Comparison of ENCODE assay signal across 19 mouse cellular contexts in the genomic region with DNA sequence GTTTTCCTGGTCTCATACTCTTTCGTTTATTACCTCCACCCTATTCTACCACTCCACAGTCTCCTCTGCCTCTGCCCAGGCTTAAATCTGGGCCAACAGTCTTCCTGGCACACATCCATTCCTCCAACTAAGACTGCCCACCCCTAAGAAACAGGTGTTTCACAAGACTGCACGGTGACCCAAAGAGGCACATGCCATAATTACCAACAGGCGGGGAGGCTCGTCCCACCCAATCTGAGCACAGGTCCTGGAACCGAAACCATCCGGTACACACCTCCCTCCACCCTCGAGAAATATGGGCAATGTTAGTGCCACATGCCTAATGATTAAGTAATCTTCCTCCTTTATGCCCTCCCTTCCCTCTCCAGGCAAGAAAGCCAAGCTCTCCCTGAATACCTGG. TPM values are rescaled to one million over a fixed set of nuclear protein-coding genes. Genes with fewer than 3 reads are reported as not detected.
DNase-seq lines count a peak whose midpoint lies in the region; ATAC-seq and TF ChIP-seq lines count a peak whose summit lies in the region.
"Had no signal": no experiment of that assay in that cellular context is flagged by ENCODE, and none has a peak within 500 bp of the region (broad histone marks: within the 10 kb centered on the region; RNA-seq: fewer than 3 reads in every experiment).

No protein-coding gene starts in this region.

- ATAC-seq in kidney, embryonic 14.5 days (ENCODE audit: low FRiP score, low TSS enrichment), result no peak
- 0 out of 2 replicates have a peak, but pooled peaks have one; percentile 46 for ATAC-seq in kidney, embryonic 16.5 days (ENCODE audit: low FRiP score, low TSS enrichment)
- no peak for ATAC-seq in midbrain, postnatal 0 days (ENCODE audit: low FRiP score)

- H3K27me3 ChIP-seq in kidney, embryonic 14.5 days (ENCODE audit: control insufficient read depth, insufficient read depth, low read length), result no peaks in the 10 kb centered on the region
- no peaks in the 10 kb centered on the region for H3K27me3 ChIP-seq in kidney, embryonic 16.5 days (ENCODE audit: insufficient read depth, low read length)
- no peaks in the 10 kb centered on the region for H3K27me3 ChIP-seq in midbrain, postnatal 0 days (ENCODE audit: insufficient read depth, low read length)
- H3K27me3 ChIP-seq: embryonic facial prominence, embryonic 13.5 days; neural tube, embryonic 15.5 days had no signal

- H3K27ac ChIP-seq in kidney, embryonic 14.5 days (ENCODE audit: low read depth, low read length), result no peak overlapping the region
- H3K27ac ChIP-seq in kidney, embryonic 16.5 days (ENCODE audit: low read length), result no peak overlapping the region
- H3K27ac ChIP-seq in midbrain, postnatal 0 days (ENCODE audit: low read depth, low read length), result no peak overlapping the region
- H3K27ac ChIP-seq: embryonic facial prominence, embryonic 13.5 days; hindbrain, embryonic 14.5 days; neural tube, embryonic 15.5 days had no signal

- H3K4me2 ChIP-seq in kidney, embryonic 14.5 days (replicated peaks; ENCODE audit: low read depth, low read length), result no peak overlapping the region
- no peak overlapping the region for H3K4me2 ChIP-seq in kidney, embryonic 16.5 days (replicated peaks; ENCODE audit: low read depth, low read length)
- H3K4me2 ChIP-seq in midbrain, postnatal 0 days (ENCODE audit: low read depth, low read length, poor library complexity, severe bottlenecking), result no peak overlapping the region
- H3K4me2 ChIP-seq: embryonic facial prominence, embryonic 13.5 days; hindbrain, embryonic 14.5 days; neural tube, embryonic 15.5 days had no signal

- H3K9me3 ChIP-seq in kidney, embryonic 14.5 days (ENCODE audit: control insufficient read depth, low read length), result no peaks in the 10 kb centered on the region
- H3K9me3 ChIP-seq in kidney, embryonic 16.5 days (ENCODE audit: low read length), result no peaks in the 10 kb centered on the region
- H3K9me3 ChIP-seq in midbrain, postnatal 0 days (ENCODE audit: low read length), result no peaks in the 10 kb centered on the region
- H3K9me3 ChIP-seq: embryonic facial prominence, embryonic 13.5 days; neural tube, embryonic 15.5 days had no signal

- peak; percentile 47 for DNase-seq in kidney, adult 11 months
- peak; percentile 16 for DNase-seq in NIH3T3 (ENCODE audit: low read depth)
- DNase-seq in lung, postnatal 10 days, result peak; percentile 70
- DNase-seq in yolk sac, embryonic 10.5 days (ENCODE audit: low spot score), result no peak
- no peak for DNase-seq in cerebellum, adult 18-20 months
- DNase-seq in midbrain, postnatal 0 days (ENCODE audit: low spot score), result no peak
- DNase-seq: cerebellum, postnatal 36 days; right cerebral cortex, postnatal 14 days had no signal

- H3K36me3 ChIP-seq in kidney, embryonic 14.5 days (ENCODE audit: control insufficient read depth, insufficient read depth, low read length), result no peaks in the 10 kb centered on the region
- no peaks in the 10 kb centered on the region for H3K36me3 ChIP-seq in kidney, embryonic 16.5 days (ENCODE audit: insufficient read depth, low read length)
- H3K36me3 ChIP-seq in midbrain, postnatal 0 days (ENCODE audit: insufficient read depth, low read length), result no peaks in the 10 kb centered on the region
- H3K36me3 ChIP-seq: embryonic facial prominence, embryonic 13.5 days; neural tube, embryonic 15.5 days had no signal

- H3K4me1 ChIP-seq in kidney, embryonic 14.5 days (ENCODE audit: control insufficient read depth, insufficient read depth, low read length), result 0 out of 2 replicates have a peak, but pooled peaks cover 3% of the 10 kb centered on the region
- peaks cover 7% of the 10 kb centered on the region for H3K4me1 ChIP-seq in kidney, embryonic 16.5 days (ENCODE audit: insufficient read depth, low read length)
- H3K4me1 ChIP-seq in midbrain, postnatal 0 days (ENCODE audit: insufficient read depth, low read length), result no peaks in the 10 kb centered on the region

- no peak overlapping the region for H3K9ac ChIP-seq in kidney, embryonic 14.5 days (ENCODE audit: low read depth, low read length)
- H3K9ac ChIP-seq in kidney, embryonic 16.5 days (replicated peaks; ENCODE audit: low read length), result no peak overlapping the region
- no peak overlapping the region for H3K9ac ChIP-seq in midbrain, postnatal 0 days (replicated peaks; ENCODE audit: low read length, poor library complexity, severe bottlenecking)
- H3K9ac ChIP-seq: embryonic facial prominence, embryonic 13.5 days; hindbrain, embryonic 14.5 days; neural tube, embryonic 15.5 days had no signal

- no peak overlapping the region for H3K4me3 ChIP-seq in kidney, embryonic 14.5 days (ENCODE audit: low read length)
- H3K4me3 ChIP-seq in kidney, embryonic 16.5 days (ENCODE audit: low read length), result no peak overlapping the region
- H3K4me3 ChIP-seq in midbrain, postnatal 0 days (ENCODE audit: low read depth, low read length), result no peak overlapping the region
- H3K4me3 ChIP-seq: embryonic facial prominence, embryonic 13.5 days; neural tube, embryonic 15.5 days had no signal

- WGBS in kidney, embryonic 14.5 days, result 84% methylated on average over 7 of the region's 7 CpGs
- WGBS in kidney, embryonic 16.5 days, result 62% methylated on average over 7 of the region's 7 CpGs
- WGBS in midbrain, postnatal 0 days, result 89% methylated on average over 7 of the region's 7 CpGs

- no peak for TF ChIP-seq CTCF in midbrain, postnatal 0 days (IDR thresholded peaks at IDR 0.05)

RNA-seq across cellular contexts. Expression of a gene that starts 7.5 kb away (rescaled TPM):
- polyA plus RNA-seq in kidney, embryonic 14.5 days (2014; fragmentation: Nextera tagmentation; extraction: Ambion mirVana), result not detected in 2 replicates
- not detected in 2 replicates for polyA plus RNA-seq in kidney, embryonic 16.5 days (2015; fragmentation: Nextera tagmentation; extraction: Ambion mirVana)
- total RNA-seq in midbrain, postnatal 0 days (2014; rRNA removed), result not detected in 2 replicates
- polyA plus RNA-seq in midbrain, postnatal 0 days (2015; fragmentation: Nextera tagmentation; extraction: Ambion mirVana), result not detected in 2 replicates
- total RNA-seq: gastrocnemius, postnatal 4 days; layer of hippocampus, adult 18-20 months; left cerebral cortex, postnatal 36 days; MEL had no signal
- polyA plus RNA-seq: embryonic facial prominence, embryonic 13.5 days; frontal cortex, adult 2 months; heart, postnatal 0 days; hindbrain, embryonic 14.5 days; neural tube, embryonic 15.5 days had no signal

RNA-seq across cellular contexts. Expression of a gene that starts 8.3 kb away (rescaled TPM):
- polyA plus RNA-seq in kidney, embryonic 14.5 days (2014; fragmentation: Nextera tagmentation; extraction: Ambion mirVana), result 5.0 and 6.7 TPM in 2 replicates
- polyA plus RNA-seq in kidney, embryonic 16.5 days (2015; fragmentation: Nextera tagmentation; extraction: Ambion mirVana), result 9.7 TPM in 2 replicates
- 10.0 and 11.1 TPM in 2 replicates for total RNA-seq in midbrain, postnatal 0 days (2014; rRNA removed)
- 5.9 and 6.3 TPM in 2 replicates for polyA plus RNA-seq in midbrain, postnatal 0 days (2015; fragmentation: Nextera tagmentation; extraction: Ambion mirVana)

RNA-seq across cellular contexts. Expression of a gene that starts 42.9 kb away (rescaled TPM):
- 0.41 and 1.6 TPM in 2 replicates for polyA plus RNA-seq in kidney, embryonic 14.5 days (2014; fragmentation: Nextera tagmentation; extraction: Ambion mirVana)
- polyA plus RNA-seq in kidney, embryonic 16.5 days (2015; fragmentation: Nextera tagmentation; extraction: Ambion mirVana), result 2.2 and 4.6 TPM in 2 replicates
- total RNA-seq in midbrain, postnatal 0 days (2014; rRNA removed), result 0.94 and 1.4 TPM in 2 replicates
- polyA plus RNA-seq in midbrain, postnatal 0 days (2015; fragmentation: Nextera tagmentation; extraction: Ambion mirVana), result 1.0 TPM in 1 of 2 replicates, not detected in the other
- total RNA-seq: left cerebral cortex, postnatal 36 days had no signal
- polyA plus RNA-seq: frontal cortex, adult 2 months; hindbrain, embryonic 14.5 days had no signal

Comparison
In these comparisons a context has a peak if more than half of its experiments do, and no peak if none do; other contexts are left out.
1. DNase-seq: peak in kidney, adult 11 months (single experiment), NIH3T3 (single experiment) and lung, postnatal 10 days (single experiment); none in yolk sac, embryonic 10.5 days (single experiment), cerebellum, adult 18-20 months (0 of 2) and midbrain, postnatal 0 days (single experiment).